Mouse (Mus musculus) midbrain, embryonic 13.5 days (tissue): ENCODE results near the gene Fbxo40. TPM values are rescaled to one million over a fixed set of nuclear protein-coding genes. Genes with fewer than 3 reads are reported as not detected.

ENCODE experiments used
- ATAC-seq: fragments of 200-750 bp; cut with Nextera tagmentation; 2 replicates; pipeline ENCODE4 v1.8.0; 2017; ENCODE audit warnings: mild to moderate bottlenecking, moderate TSS enrichment, moderate library complexity
- H3K27ac ChIP-seq: fragments of 300-500 bp; sonication (generic); 2 replicates; pipeline ENCODE4 v1.5.1; 2015; ENCODE audit warnings: inconsistent platforms, mild to moderate bottlenecking, moderate library complexity
- H3K27me3 ChIP-seq: fragments of 300-500 bp; sonication (generic); 2 replicates; pipeline ENCODE4 v1.6.1; 2015; ENCODE audit warnings: mild to moderate bottlenecking, inconsistent platforms
- H3K36me3 ChIP-seq: fragments of 300-500 bp; sonication (generic); 2 replicates; pipeline ENCODE4 v1.6.1; 2015; ENCODE audit warnings: mild to moderate bottlenecking, inconsistent platforms
- H3K4me1 ChIP-seq: fragments of 300-500 bp; sonication (generic); replicated peaks from 2 replicates; pipeline ENCODE4 v1.6.1; 2015; ENCODE audit warnings: inconsistent platforms
- H3K4me2 ChIP-seq: fragments of 300-500 bp; sonication (generic); replicated peaks from 2 replicates; pipeline ENCODE4 v1.6.1; 2015; ENCODE audit warnings: moderate library complexity, mild to moderate bottlenecking, inconsistent platforms
- H3K4me3 ChIP-seq: fragments of 300-500 bp; sonication (generic); replicated peaks from 2 replicates; pipeline ENCODE4 v1.5.1; 2015; ENCODE audit warnings: mild to moderate bottlenecking, inconsistent platforms
- H3K9ac ChIP-seq: fragments of 300-500 bp; sonication (generic); replicated peaks from 2 replicates; pipeline ENCODE4 v1.6.1; 2015; ENCODE audit warnings: mild to moderate bottlenecking, inconsistent platforms
- H3K9me3 ChIP-seq: fragments of 300-500 bp; sonication (generic); 2 replicates; pipeline ENCODE4 v1.6.1; 2016; ENCODE audit warnings: mild to moderate bottlenecking, inconsistent platforms
- WGBS: fragments of 180-500 bp; shearing (Covaris S2); methylation state at CpG from one replicate; pipeline ENCODE4 v1.1.7; 2015; 5-methylcytosine and 5-hydroxymethylcytosine counted together
- polyA plus RNA-seq: library from polyadenylated mRNA; unstranded; fragments of >200 nt; fragmentation: Nextera tagmentation; extraction: Ambion mirVana; gene quantifications from 2 replicates; pipeline ENCODE4 v1.2.1, GENCODE M21; 2015

Gene Fbxo40
- polyA plus RNA-seq, 1 experiment from 2014 or later = not detected

GRCm38 (mm10) chr16:36943591-36943990 lies 46.7 kb downstream of the Fbxo40 start:
- Histone ChIP-seq H3K9ac (no peak overlapping the region), H3K4me3 (no peak overlapping the region), H3K4me1 (peaks cover 8% of the 10 kb centered on the region), H3K27ac (no peak overlapping the region), H3K4me2 (no peak overlapping the region), H3K9me3 (no peaks in the 10 kb centered on the region), H3K36me3 (no peaks in the 10 kb centered on the region), H3K27me3 (no peaks in the 10 kb centered on the region)
- no peak for ATAC-seq
- 86% methylated on average over 3 of the region's 3 CpGs for WGBS

- Histone ChIP-seq H3K9me3 (no peaks in the 10 kb centered on the region), H3K4me2 (no peak overlapping the region), H3K36me3 (no peaks in the 10 kb centered on the region), H3K4me1 (peaks cover 8% of the 10 kb centered on the region), H3K27me3 (no peaks in the 10 kb centered on the region), H3K27ac (no peak overlapping the region), H3K9ac (no peak overlapping the region), H3K4me3 (no peak overlapping the region)
- WGBS = 56% methylated on average over 4 of the region's 4 CpGs
- ATAC-seq = no peak
These were observed 48.4 kb downstream of the Fbxo40 start for GRCm38 (mm10) chr16:36941895-36942294.

GRCm38 (mm10) chr16:36941137-36941727 lies 49.0 kb downstream of the Fbxo40 start:
- Histone ChIP-seq H3K9me3 (no peaks in the 10 kb centered on the region), H3K36me3 (no peaks in the 10 kb centered on the region), H3K4me2 (no peak overlapping the region), H3K27ac (no peak overlapping the region), H3K4me1 (peaks cover 8% of the 10 kb centered on the region), H3K9ac (no peak overlapping the region), H3K4me3 (no peak overlapping the region), H3K27me3 (no peaks in the 10 kb centered on the region)
- WGBS = 74% methylated on average over 6 of the region's 6 CpGs
- no peak for ATAC-seq

- Histone ChIP-seq H3K4me1 (no peaks in the 10 kb centered on the region), H3K9me3 (no peaks in the 10 kb centered on the region), H3K27me3 (no peaks in the 10 kb centered on the region), H3K4me2 (no peak overlapping the region), H3K36me3 (peaks cover 27% of the 10 kb centered on the region), H3K27ac (no peak overlapping the region), H3K9ac (no peak overlapping the region), H3K4me3 (no peak overlapping the region)
- ATAC-seq = no peak
- 93% methylated on average over 3 of the region's 3 CpGs for WGBS
These were observed 54.5 kb downstream of the Fbxo40 start for GRCm38 (mm10) chr16:36935814-36936213.

GRCm38 (mm10) chr16:36934841-36935620 lies 55.2 kb downstream of the Fbxo40 start, which contains the start of gene Hcls1:
Hcls1 (plus strand) TSS chr16:36934983.
- 88% methylated on average over 7 of the region's 7 CpGs for WGBS
- ATAC-seq = no peak
- Histone ChIP-seq H3K4me2 (no peak within 1 kb of the TSS), H3K27ac (no peak within 1 kb of the TSS), H3K4me3 (no peak within 1 kb of the TSS), H3K36me3 (peaks cover 34% of the 10 kb centered on the region), H3K4me1 (no peaks in the 10 kb centered on the region), H3K27me3 (no peaks in the 10 kb centered on the region), H3K9me3 (no peaks in the 10 kb centered on the region), H3K9ac (no peak within 1 kb of the TSS)

- peaks cover 42% of the 10 kb centered on the region for H3K36me3 ChIP-seq
- WGBS = 86% methylated on average over 6 of the region's 6 CpGs
- H3K4me1 ChIP-seq = no peaks in the 10 kb centered on the region
- H3K9me3 ChIP-seq = no peaks in the 10 kb centered on the region
- no peak overlapping the region for H3K9ac ChIP-seq
- H3K4me3 ChIP-seq = no peak overlapping the region
- H3K27me3 ChIP-seq = no peaks in the 10 kb centered on the region
- no peak overlapping the region for H3K27ac ChIP-seq
- ATAC-seq = no peak
- H3K4me2 ChIP-seq = no peak overlapping the region
These were observed 56.0 kb downstream of the Fbxo40 start for GRCm38 (mm10) chr16:36934131-36934840.

- 95% methylated on average over 6 of the region's 6 CpGs for WGBS
- Histone ChIP-seq H3K27ac (no peak overlapping the region), H3K9ac (no peak overlapping the region), H3K4me1 (no peaks in the 10 kb centered on the region), H3K36me3 (peaks cover 59% of the 10 kb centered on the region), H3K4me3 (no peak overlapping the region), H3K4me2 (no peak overlapping the region), H3K27me3 (no peaks in the 10 kb centered on the region), H3K9me3 (no peaks in the 10 kb centered on the region)
- ATAC-seq = no peak
These were observed 57.7 kb downstream of the Fbxo40 start for GRCm38 (mm10) chr16:36932546-36932945.

- no peak overlapping the region for H3K4me2 ChIP-seq
- no peak for ATAC-seq
- no peak overlapping the region for H3K4me3 ChIP-seq
- H3K9me3 ChIP-seq = no peaks in the 10 kb centered on the region
- 95% methylated on average over 3 of the region's 3 CpGs for WGBS
- no peaks in the 10 kb centered on the region for H3K27me3 ChIP-seq
- no peak overlapping the region for H3K27ac ChIP-seq
- peaks cover 65% of the 10 kb centered on the region for H3K36me3 ChIP-seq
- H3K9ac ChIP-seq = no peak overlapping the region
- H3K4me1 ChIP-seq = no peaks in the 10 kb centered on the region
These were observed 58.3 kb downstream of the Fbxo40 start for GRCm38 (mm10) chr16:36931976-36932375.

GRCm38 (mm10) chr16:36931381-36931780 lies 58.9 kb downstream of the Fbxo40 start:
- Histone ChIP-seq H3K27ac (no peak overlapping the region), H3K9ac (no peak overlapping the region), H3K9me3 (no peaks in the 10 kb centered on the region), H3K27me3 (no peaks in the 10 kb centered on the region), H3K36me3 (peaks cover 71% of the 10 kb centered on the region), H3K4me3 (no peak overlapping the region), H3K4me1 (no peaks in the 10 kb centered on the region), H3K4me2 (no peak overlapping the region)
- no peak for ATAC-seq
- WGBS = 96% methylated on average over 10 of the region's 10 CpGs

GRCm38 (mm10) chr16:36930231-36931136 lies 59.8 kb downstream of the Fbxo40 start:
- no peaks in the 10 kb centered on the region for H3K9me3 ChIP-seq
- H3K4me1 ChIP-seq = no peaks in the 10 kb centered on the region
- H3K4me2 ChIP-seq = no peak overlapping the region
- no peak overlapping the region for H3K9ac ChIP-seq
- H3K36me3 ChIP-seq = peaks cover 80% of the 10 kb centered on the region
- no peak overlapping the region for H3K4me3 ChIP-seq
- no peaks in the 10 kb centered on the region for H3K27me3 ChIP-seq
- no peak for ATAC-seq
- 87% methylated on average over 11 of the region's 11 CpGs for WGBS
- no peak overlapping the region for H3K27ac ChIP-seq

GRCm38 (mm10) chr16:36929216-36929615 lies 61.1 kb downstream of the Fbxo40 start:
- Histone ChIP-seq H3K4me2 (no peak overlapping the region), H3K4me3 (no peak overlapping the region), H3K36me3 (peaks cover 93% of the 10 kb centered on the region), H3K9ac (no peak overlapping the region), H3K4me1 (no peaks in the 10 kb centered on the region), H3K27me3 (no peaks in the 10 kb centered on the region), H3K27ac (no peak overlapping the region), H3K9me3 (no peaks in the 10 kb centered on the region)
- 90% methylated on average over 7 of the region's 7 CpGs for WGBS
- ATAC-seq = no peak
